Mouse (Mus musculus) erythroblast, embryonic 14.5 days (primary cell): ENCODE data around the gene Ptprd. TPM values are rescaled to one million over a fixed set of nuclear protein-coding genes. Genes with fewer than 3 reads are reported as not detected.

Experiments used
- H3K27me3 ChIP-seq: 2 replicates; pipeline ENCODE4 v1.6.1; 2012; ENCODE audit warnings: inconsistent platforms; ENCODE audit not compliant: control insufficient read depth
- H3K36me3 ChIP-seq: 2 replicates; pipeline ENCODE4 v1.6.1; 2012; ENCODE audit warnings: mild to moderate bottlenecking, inconsistent platforms; ENCODE audit not compliant: control insufficient read depth
- H3K4me1 ChIP-seq: 2 replicates; pipeline ENCODE4 v1.6.1; 2012; ENCODE audit warnings: inconsistent platforms; ENCODE audit not compliant: control insufficient read depth
- H3K4me3 ChIP-seq: replicated peaks from 2 replicates; pipeline ENCODE3; 2012; ENCODE audit warnings: moderate library complexity, mild to moderate bottlenecking, inconsistent platforms
- H3K9me3 ChIP-seq: 2 replicates; pipeline ENCODE4 v1.6.1; 2012; ENCODE audit warnings: low read length, inconsistent platforms, mixed read lengths; ENCODE audit not compliant: control insufficient read depth
- GATA1 ChIP-seq: IDR thresholded peaks from 2 replicates; pipeline ENCODE4 v1.6.1; 2012; ENCODE audit warnings: low read length, inconsistent platforms, mixed read lengths
- TAL1 ChIP-seq: IDR thresholded peaks from 3 replicates; pipeline ENCODE4 v1.6.1; 2012; ENCODE audit warnings: low read length, inconsistent platforms, mixed read lengths
- polyA plus RNA-seq: library from polyadenylated mRNA; stranded (reverse); fragments of >175 nt; gene quantifications from 2 replicates; pipeline ENCODE4 v1.2.3, GENCODE M21; 2012

The Ptprd gene
- polyA plus RNA-seq, 1 experiment, result not detected

DNA sequence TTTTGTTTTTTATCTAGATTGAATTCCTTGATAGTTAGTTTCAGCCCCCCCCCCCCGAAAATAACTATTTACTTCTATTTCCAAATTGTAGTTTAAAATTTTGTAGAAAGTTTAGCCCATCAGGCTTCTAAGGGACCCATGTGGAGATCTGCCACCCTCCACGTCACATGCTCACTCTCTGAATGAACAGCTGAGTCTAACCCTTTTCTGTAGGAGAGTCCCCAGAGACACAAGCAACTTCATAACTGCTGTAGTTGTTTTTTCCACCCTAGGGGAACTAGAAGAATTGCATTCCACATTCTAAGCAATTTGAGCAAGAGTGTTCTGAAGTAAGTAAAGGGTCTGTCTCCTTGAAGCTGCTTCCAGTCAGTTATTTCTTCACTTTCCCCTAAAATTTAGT lies 1989.2 kb downstream of the Ptprd start:
- no peak for TF ChIP-seq GATA1
- no peak for TF ChIP-seq TAL1
- Histone ChIP-seq H3K27me3 (no peaks in the 10 kb centered on the region), H3K36me3 (no peaks in the 10 kb centered on the region), H3K9me3 (no peaks in the 10 kb centered on the region; the same call in 1 of the 2 replicates), H3K4me3 (no peak overlapping the region), H3K4me1 (no peaks in the 10 kb centered on the region)

DNA sequence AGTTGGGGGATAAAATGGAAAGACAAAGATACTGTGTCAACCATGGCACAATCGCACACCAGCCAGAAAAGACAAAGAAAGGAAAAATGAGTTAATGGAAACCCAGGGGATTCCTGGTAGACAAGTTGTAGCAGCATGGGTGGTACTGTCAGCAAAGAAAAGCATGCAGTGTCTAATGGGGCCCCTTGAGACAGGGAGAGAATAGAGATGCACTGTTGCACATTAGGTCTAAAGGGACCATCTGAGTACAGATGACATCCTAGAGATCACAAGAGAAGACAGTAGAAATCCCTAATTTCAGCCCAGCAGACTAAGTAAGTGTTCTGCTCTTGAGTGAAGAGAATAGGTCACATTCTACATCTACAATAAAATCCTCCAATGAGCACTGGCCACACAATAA lies 1993.7 kb downstream of the Ptprd start:
- Histone ChIP-seq H3K4me1 (no peaks in the 10 kb centered on the region), H3K27me3 (no peaks in the 10 kb centered on the region), H3K4me3 (no peak overlapping the region), H3K9me3 (no peaks in the 10 kb centered on the region), H3K36me3 (no peaks in the 10 kb centered on the region)
- TF ChIP-seq TAL1, result no peak
- no peak for TF ChIP-seq GATA1

- Histone ChIP-seq H3K27me3 (no peaks in the 10 kb centered on the region), H3K9me3 (no peaks in the 10 kb centered on the region), H3K4me3 (no peak overlapping the region), H3K4me1 (no peaks in the 10 kb centered on the region), H3K36me3 (no peaks in the 10 kb centered on the region)
- TF ChIP-seq GATA1 (no peak), TAL1 (no peak)
Observed at GRCm38 (mm10) chr4:76215141-76215540, 1996.6 kb downstream of the Ptprd start.

DNA sequence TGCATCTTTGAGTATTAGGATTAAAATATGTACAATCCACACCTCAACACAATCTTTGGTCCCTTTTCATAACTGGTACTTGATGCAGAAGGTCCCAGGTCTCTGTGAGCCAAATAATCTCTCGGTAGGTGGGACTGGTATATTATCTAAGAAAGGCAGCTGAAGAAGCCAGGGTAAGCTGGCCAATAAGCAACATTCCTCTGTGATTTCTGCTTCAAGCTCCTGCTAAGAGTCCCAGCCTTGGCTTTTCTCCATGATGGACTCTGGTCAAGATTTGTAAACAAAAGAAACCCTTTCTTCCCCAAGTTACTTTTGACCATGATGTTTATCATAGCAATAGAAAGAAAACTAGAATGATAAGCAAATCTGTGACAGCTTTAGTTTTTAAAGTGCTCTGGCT lies 2012.4 kb downstream of the Ptprd start:
- no peaks in the 10 kb centered on the region for H3K4me1 ChIP-seq
- no peaks in the 10 kb centered on the region for H3K27me3 ChIP-seq
- TF ChIP-seq GATA1, result no peak
- no peak for TF ChIP-seq TAL1
- H3K4me3 ChIP-seq, result no peak overlapping the region
- H3K36me3 ChIP-seq, result no peaks in the 10 kb centered on the region
- no peaks in the 10 kb centered on the region for H3K9me3 ChIP-seq

GRCm38 (mm10) chr4:76194762-76195161 lies 2017.0 kb downstream of the Ptprd start:
- Histone ChIP-seq H3K4me1 (no peaks in the 10 kb centered on the region), H3K36me3 (no peaks in the 10 kb centered on the region), H3K27me3 (no peaks in the 10 kb centered on the region), H3K4me3 (no peak overlapping the region), H3K9me3 (no peaks in the 10 kb centered on the region)
- TF ChIP-seq TAL1 (no peak), GATA1 (no peak)

DNA sequence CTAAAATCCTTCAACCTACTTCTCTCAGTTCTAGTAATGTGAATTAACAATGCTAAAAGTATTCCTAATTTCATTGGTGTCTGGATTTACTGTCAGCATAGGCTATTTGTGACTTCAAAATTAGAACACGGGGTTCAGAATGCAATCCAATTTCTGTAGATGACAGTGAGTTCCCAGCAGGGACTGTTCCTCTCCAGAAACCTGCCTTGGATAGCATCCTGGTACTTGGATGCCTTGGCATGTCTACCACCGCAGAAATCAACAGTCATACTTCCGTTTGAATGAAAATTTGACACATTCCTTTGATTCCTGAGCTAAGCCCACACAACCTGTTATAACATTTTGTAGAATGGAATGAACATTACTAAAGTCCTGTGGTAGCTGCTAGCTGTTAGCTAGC lies 2018.3 kb downstream of the Ptprd start:
- Histone ChIP-seq H3K36me3 (no peaks in the 10 kb centered on the region), H3K27me3 (no peaks in the 10 kb centered on the region), H3K4me3 (no peak overlapping the region), H3K9me3 (no peaks in the 10 kb centered on the region), H3K4me1 (no peaks in the 10 kb centered on the region)
- TF ChIP-seq TAL1, result no peak
- no peak for TF ChIP-seq GATA1

DNA sequence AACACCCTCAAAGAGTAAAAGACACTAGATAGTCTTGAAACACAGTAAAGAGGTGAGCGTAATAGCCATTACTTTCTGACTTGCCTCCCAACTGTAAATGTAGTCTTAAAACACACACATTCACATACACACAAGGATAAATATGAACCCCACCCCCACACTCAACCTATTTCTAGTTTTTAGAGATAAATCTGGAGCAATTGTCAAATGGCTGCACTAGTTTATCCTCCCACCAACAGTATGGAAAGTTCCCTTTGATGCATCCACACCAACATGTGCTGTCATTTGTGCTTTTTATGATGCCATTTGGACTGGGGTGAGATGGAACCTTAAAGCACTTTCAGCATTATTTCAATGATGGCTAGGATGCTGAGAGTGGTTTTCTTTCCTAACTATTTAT lies 2019.7 kb downstream of the Ptprd start:
- no peaks in the 10 kb centered on the region for H3K4me1 ChIP-seq
- H3K9me3 ChIP-seq, result no peaks in the 10 kb centered on the region
- TF ChIP-seq GATA1 (no peak), TAL1 (no peak)
- H3K36me3 ChIP-seq, result no peaks in the 10 kb centered on the region
- no peaks in the 10 kb centered on the region for H3K27me3 ChIP-seq
- H3K4me3 ChIP-seq, result no peak overlapping the region

GRCm38 (mm10) chr4:76190788-76191187 lies 2021.0 kb downstream of the Ptprd start:
- H3K4me3 ChIP-seq, result no peak overlapping the region
- H3K9me3 ChIP-seq, result no peaks in the 10 kb centered on the region
- H3K36me3 ChIP-seq, result no peaks in the 10 kb centered on the region
- no peak for TF ChIP-seq GATA1
- no peak for TF ChIP-seq TAL1
- no peaks in the 10 kb centered on the region for H3K27me3 ChIP-seq
- H3K4me1 ChIP-seq, result no peaks in the 10 kb centered on the region

- Histone ChIP-seq H3K9me3 (no peaks in the 10 kb centered on the region), H3K4me3 (no peak overlapping the region), H3K27me3 (no peaks in the 10 kb centered on the region), H3K4me1 (no peaks in the 10 kb centered on the region), H3K36me3 (no peaks in the 10 kb centered on the region)
- no peak for TF ChIP-seq GATA1
- no peak for TF ChIP-seq TAL1
Observed at GRCm38 (mm10) chr4:76183095-76183494, 2028.7 kb downstream of the Ptprd start.

DNA sequence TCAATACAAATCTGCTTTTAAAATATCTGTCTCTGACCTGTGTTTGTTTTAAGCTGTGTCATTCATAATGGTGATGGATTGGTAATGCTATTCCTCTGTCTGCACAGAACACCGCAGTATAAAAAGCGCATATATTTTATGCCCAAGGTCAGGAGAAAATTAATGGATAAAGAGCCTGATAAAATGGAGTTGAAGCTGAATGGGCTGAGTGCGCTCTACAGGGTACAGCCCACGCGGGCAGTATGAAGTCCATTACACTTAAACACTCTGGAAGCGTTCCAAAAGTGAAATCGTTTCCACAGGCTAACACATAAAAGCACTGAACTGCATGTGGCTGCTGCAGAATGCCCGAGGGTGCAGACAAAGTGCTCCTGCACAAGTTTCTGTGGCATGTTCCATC lies 2032.3 kb downstream of the Ptprd start:
- no peaks in the 10 kb centered on the region for H3K36me3 ChIP-seq
- H3K4me3 ChIP-seq, result no peak overlapping the region
- H3K27me3 ChIP-seq, result no peaks in the 10 kb centered on the region
- no peak for TF ChIP-seq GATA1
- TF ChIP-seq TAL1, result no peak
- no peaks in the 10 kb centered on the region for H3K4me1 ChIP-seq
- H3K9me3 ChIP-seq, result no peaks in the 10 kb centered on the region
